Mouse (Mus musculus) heart, postnatal 10 days (tissue): ENCODE measurements at regions not wholly inside any gene's neighbourhood (a gene's known extent, or its start where the extent isn't known, plus 50 kb on each side); places are given as distances from the start of the nearest gene placed in this dataset.

ENCODE experiments used
- DNase-seq, 2 experiments: peaks; one replicate each; pipeline ENCODE4 v3.0.0; 2021
- intact Hi-C: fragments of 180-260 bp; cut with DNase I; formaldehyde crosslinking; loops from one replicate; pipeline ENCODE4 v1.15.1; 2025

DNA sequence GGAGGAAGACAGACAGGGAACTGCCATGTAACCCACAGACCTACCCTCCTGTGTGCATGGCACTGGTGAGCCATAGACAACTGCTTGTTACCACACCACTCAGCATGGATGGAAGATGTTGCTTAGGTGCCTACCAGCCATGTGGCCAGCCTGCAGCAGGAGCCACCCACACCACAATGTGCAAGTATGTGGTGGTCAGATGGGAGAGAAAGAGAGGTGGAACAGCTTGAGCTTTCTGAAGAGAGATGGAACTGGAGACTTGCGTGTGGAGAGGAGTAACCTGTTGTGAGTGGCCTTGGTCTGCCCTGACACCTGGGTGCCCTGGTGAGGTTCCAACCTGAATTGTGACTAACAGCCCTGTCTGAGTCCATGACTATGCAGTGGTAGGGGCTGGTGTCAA lies 50.4 kb upstream of the Nkx2-2 start:
- DNase-seq: no peak
- intact Hi-C loops: no loop called here
